Mouse (Mus musculus) left cerebral cortex, postnatal 36 days (tissue): Measurements from ENCODE around the gene Rai1. TPM values are rescaled to one million over a fixed set of nuclear protein-coding genes. Genes with fewer than 3 reads are reported as not detected.

ENCODE experiments used
- DNase-seq, 2 experiments: peaks; one replicate each; pipeline ENCODE4 v3.0.0; 2021 to 2022; ENCODE audit warnings: low spot score in 2 of 2, mixed read lengths in 1 of 2
- intact Hi-C: fragments of 180-260 bp; cut with DNase I; formaldehyde crosslinking; loops from one replicate; pipeline ENCODE4 v1.15.1; 2025
- total RNA-seq, 2 experiments: library from RNA; stranded (reverse); gene quantifications; 2 replicates each; pipeline ENCODE4 v1.2.3; 2021

The Rai1 gene
- total RNA-seq, 2 experiments from 2014 or later, result 57.3 to 73.4 TPM

DNA sequence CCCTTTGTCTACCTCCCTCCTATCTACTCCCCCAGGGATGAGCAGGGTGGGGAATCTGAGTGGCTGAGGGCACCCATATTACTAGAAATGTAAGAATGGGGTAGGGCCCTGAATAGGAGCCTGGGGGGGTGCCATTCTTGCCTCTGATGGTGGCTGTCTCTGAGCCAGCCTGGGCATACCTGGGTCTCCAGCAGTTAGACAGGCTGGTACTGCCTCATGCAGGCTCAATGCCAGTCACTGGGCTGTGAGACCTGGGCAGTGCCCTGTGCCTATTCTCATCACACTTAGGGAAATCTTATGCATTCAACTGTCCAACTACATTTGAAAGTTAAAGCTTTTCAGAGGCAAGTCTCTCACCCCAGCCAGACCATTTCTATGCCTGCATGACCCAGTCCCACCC is 11.6 kb upstream of the Rai1 start:
- no peak for DNase-seq
- intact Hi-C loops, result no loop called here

DNA sequence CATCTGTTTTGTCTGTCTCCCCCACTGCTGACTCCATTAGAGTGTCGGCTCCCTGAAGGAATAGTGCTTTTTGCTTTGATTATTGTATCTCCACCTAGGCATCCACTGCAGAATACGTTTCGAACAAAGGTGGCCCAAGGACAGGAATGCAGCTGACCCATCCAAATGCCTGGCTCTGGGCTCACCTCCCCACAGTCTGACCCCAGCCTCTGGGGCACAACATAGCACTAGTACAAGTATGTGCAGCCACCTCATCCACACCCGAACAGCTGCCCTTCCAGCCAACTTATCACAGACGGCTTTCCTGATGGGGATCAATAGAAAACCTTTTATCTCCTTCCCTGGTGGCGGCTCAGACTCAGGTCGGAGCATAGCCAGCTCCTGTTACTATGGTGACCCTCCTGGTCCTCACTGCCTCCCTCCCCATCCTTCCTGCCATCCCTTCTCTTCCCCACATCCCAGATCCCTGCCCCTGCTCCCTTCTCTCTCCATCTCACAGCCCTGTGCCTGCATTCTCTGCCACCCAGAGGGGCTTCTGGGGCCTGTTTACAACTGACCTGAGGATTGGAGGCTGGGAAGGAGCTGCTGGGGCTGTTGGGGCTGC is 10.7 kb upstream of the Rai1 start:
- intact Hi-C loops, result no loop called here
- no peak for DNase-seq

DNA sequence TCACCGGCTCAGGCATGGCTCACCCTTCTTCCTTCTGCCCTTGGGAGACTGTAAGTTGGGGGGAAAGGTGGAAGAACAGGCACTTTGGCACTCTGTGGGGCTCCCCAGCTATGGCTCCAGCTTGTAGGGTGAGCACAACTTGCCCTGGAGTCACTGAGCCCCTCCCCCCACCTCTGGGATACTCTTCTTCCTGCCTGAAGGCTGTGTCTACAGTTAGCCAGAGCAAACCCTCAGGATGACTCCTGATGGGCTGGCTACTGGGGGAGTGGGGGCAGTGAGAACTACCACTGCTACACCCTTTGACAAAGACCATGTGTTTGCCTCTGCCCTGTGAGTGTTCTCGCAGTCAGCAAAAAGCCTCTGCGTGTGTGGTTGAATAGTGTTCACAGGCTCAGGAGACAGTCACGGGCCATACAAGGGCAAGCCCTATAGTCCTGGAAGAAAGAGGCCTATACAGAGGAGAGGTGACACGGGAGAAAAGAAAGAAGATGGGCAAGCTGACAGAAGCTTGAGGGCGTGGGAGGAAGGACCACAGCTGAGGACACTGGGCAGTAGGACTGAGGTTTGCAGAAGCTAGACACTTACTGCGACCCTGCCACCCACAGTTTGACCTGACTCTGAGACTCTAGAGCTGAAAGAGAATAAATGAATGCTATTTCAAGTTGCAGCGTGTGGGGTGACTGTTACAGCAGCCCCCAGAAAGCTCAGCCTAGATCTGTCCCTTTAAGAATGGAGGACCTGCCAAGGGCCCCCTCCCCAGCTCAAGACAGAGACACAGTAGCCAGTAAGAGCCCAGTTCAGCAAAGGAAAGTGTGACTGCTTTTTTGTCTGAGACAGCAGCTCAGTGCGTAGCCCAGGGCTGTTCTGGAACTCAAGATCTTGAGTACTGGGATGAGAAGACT is 9.7 kb upstream of the Rai1 start:
- intact Hi-C loops, result no loop called here
- no peak for DNase-seq

DNA sequence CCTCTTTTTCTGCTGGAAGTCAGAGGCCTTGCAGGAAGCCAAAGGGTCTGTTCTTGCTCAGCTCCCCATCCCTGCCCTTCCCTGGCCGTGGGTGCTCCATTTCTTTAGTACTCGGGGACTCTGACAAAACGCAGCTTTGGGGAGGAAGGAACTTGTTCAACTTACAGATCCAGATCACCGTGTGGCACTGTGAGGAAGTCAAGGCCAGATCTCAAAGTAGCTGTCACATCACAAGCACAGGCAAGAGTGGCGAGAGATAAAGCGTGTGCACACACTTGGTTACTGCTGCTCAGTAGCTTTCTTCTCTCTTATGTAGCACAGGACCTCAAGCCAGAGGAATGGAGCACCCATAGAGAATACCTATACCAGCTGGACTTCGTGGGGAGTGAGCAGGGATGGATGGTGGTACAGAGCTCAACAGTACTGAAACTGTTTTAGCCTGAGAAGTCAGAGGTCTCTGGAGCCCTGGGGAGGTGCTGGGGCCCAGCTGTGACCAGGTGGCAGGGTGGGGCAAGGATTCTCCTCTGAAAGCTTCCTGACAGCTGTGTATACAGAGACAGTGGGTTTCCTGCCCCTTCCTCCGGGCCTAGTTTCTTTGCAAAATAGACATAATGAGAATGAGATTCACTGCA is 5.1 kb upstream of the Rai1 start:
- intact Hi-C loops, result loop anchor here (5.0 to 10.0 kb wide), 2 partner anchors 195 to 313 kb away; no protein-coding TSS in a partner anchor
- DNase-seq, result no peak

DNA sequence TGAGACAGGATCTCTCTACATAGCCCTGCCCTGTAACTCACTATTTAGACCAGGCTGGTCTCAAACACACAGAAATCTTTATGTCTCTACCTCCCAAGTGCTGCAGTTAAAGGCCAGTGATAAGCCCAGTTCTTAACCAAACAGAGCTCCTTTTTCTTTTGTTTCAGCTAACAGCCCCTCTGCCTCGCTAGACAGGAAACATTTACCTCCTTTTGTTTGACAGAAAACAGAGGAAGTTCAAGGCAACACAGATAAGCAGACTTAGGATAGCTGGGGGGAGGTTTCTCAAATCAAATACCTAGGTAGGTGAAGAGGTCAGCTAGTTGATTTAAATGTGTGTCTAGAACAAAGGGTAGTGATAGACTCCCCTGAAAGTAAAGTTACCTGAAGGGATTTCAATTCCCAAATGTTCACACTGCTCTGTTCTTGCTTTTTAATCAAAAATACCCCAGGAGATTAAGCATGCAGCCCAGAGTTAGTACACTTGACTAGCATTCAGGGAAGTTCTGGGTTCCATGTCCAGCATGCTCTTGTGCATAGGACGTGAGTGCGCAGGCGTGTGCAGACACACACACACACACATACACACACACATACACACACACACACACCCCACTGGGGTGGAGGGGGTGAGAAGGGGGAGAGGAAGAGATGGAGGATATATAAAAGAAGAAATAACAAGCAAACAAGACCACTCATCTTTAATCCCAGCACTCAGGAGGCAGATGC is 3.8 kb upstream of the Rai1 start:
- no peak for DNase-seq
- intact Hi-C loops, result loop anchor here (5.0 to 10.0 kb wide), 2 partner anchors 194 to 311 kb away; no protein-coding TSS in a partner anchor

GRCm38 (mm10) chr11:60101986-60102385 is 2.8 kb upstream of the Rai1 start:
- intact Hi-C loops, result loop anchor here (5.0 to 10.0 kb wide), 2 partner anchors 193 to 310 kb away; no protein-coding TSS in a partner anchor
- DNase-seq, result no peak

DNA sequence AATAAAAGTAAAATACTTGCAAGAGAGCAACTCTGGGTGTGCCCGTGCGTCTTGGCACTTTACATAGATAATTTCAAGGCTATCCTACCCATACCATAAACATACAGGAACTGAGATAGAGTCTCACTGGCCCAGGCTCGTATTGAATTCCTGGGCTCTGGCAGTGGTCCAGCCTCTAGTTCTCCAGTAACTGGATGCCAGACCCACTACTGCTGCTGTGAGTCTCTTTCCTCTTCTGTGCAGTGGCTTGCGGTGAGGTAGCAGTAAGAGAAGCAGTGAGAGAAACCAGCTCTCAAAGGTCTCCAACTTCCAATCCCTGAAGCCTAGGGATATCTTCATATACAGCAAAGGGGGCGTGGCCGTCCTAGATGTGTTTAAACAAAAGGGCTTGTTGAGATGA is 2.1 kb upstream of the Rai1 start:
- no peak for DNase-seq
- intact Hi-C loops, result loop anchor here (5.0 to 10.0 kb wide), 2 partner anchors 192 to 310 kb away; no protein-coding TSS in a partner anchor

- DNase-seq, result no peak
- intact Hi-C loops, result loop anchor here (5.0 to 10.0 kb wide), 2 partner anchors 191 to 309 kb away; no protein-coding TSS in a partner anchor
Observed at GRCm38 (mm10) chr11:60103567-60103966, 1.2 kb upstream of the Rai1 start.

DNA sequence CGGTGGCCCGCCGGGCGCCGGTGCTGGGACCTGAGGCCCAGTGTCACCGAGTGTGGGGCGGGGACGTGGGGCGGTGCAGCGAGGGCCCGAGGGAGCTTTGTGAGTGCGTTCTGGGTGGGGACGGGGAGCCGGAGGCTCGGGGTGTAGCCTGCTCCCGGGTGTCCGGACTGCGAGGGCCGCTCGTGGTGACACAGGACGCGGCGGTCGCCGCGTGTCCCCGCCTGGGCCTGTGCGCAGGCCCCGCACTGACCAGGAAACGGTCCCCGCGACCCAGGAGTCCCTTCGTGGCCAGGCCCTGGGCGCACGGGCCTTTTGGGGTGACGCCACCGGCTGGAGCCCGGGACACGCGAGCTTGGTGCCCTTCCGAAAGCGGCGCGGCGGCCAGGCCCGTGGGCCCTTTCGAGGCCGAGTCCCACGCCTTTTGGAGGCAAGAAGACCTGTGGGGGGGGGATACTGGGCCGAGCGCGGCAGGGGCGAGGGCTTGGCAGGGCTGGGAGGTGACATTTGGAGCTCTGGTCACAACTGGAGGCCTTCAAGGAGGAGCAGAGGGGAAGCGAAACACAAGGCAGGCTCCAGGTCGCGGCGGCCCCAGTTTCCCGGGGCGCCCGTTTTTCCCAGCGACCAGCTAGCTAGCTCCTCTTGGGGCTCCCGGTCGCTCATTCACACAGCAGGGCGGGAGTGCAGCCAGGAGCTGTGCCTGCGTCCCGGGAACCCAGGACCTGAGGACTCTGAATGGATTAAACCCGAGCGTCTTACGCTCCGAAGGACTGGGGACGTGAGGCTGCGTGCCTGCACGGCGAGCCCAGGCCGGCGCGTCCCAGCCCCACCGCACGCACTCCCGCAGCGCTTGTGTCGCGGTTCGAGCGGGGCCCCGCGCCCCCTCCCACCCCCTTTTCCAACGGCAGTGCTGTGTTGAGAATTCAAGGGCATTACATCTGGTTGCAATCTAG is 1.1 kb downstream of the Rai1 start:
- peak; percentile 77 to 84 for DNase-seq
- intact Hi-C loops, result loop anchor here (1.0 to 10.0 kb wide), 4 partner anchors 33 to 189 kb away; no protein-coding TSS in a partner anchor

- no peak for DNase-seq
- intact Hi-C loops, result loop anchor here (1.0 to 10.0 kb wide), 3 partner anchors 33 to 188 kb away; no protein-coding TSS in a partner anchor
Observed at GRCm38 (mm10) chr11:60106543-60107110, 1.8 kb downstream of the Rai1 start.

- intact Hi-C loops, result loop anchor here (5.0 to 10.0 kb wide), 2 partner anchors 90 to 187 kb away; no protein-coding TSS in a partner anchor
- no peak for DNase-seq
Observed at GRCm38 (mm10) chr11:60107449-60107848, 2.6 kb downstream of the Rai1 start.

- intact Hi-C loops, result loop anchor here (5.0 to 10.0 kb wide), 2 partner anchors 89 to 186 kb away; no protein-coding TSS in a partner anchor
- no peak for DNase-seq
Observed at GRCm38 (mm10) chr11:60108631-60109172, 3.9 kb downstream of the Rai1 start.

- intact Hi-C loops, result no loop called here
- no peak for DNase-seq
Observed at GRCm38 (mm10) chr11:60110386-60110785, 5.6 kb downstream of the Rai1 start.

- intact Hi-C loops, result no loop called here
- DNase-seq, result no peak
Observed at GRCm38 (mm10) chr11:60111576-60111975, 6.8 kb downstream of the Rai1 start.

GRCm38 (mm10) chr11:60113624-60114023 is 8.8 kb downstream of the Rai1 start:
- intact Hi-C loops, result loop anchor here (2.0 kb wide), 1 partner anchor 61 kb away; no protein-coding TSS in a partner anchor
- no peak for DNase-seq

- DNase-seq, result no peak
- intact Hi-C loops, result loop anchor here (2.0 kb wide), 1 partner anchor 60 kb away; no protein-coding TSS in a partner anchor
Observed at GRCm38 (mm10) chr11:60114296-60115023, 9.6 kb downstream of the Rai1 start.
